Mouse (Mus musculus): ENCODE measurements around the gene Zyg11a. TPM values are rescaled to one million over a fixed set of nuclear protein-coding genes. Genes with fewer than 3 reads are reported as not detected.

Zyg11a gene
- polyA plus RNA-seq, 1 experiment from 2014 or later: not detected

- 89% methylated on average over 2 of the region's 2 CpGs for WGBS
- H3K9me3 ChIP-seq (ENCODE audit: control insufficient read depth, low read length): no peaks in the 10 kb centered on the region
- H3K4me2 ChIP-seq (ENCODE audit: low read length): no peak overlapping the region
- H3K4me3 ChIP-seq (replicated peaks; ENCODE audit: low read depth, low read length): no peak overlapping the region
- peaks cover 15% of the 10 kb centered on the region for H3K27me3 ChIP-seq (ENCODE audit: control insufficient read depth, insufficient read depth, low read length)
- no peak overlapping the region for H3K27ac ChIP-seq (replicated peaks; ENCODE audit: low read depth, low read length)
- H3K36me3 ChIP-seq (ENCODE audit: control insufficient read depth, insufficient read depth, low read length): no peaks in the 10 kb centered on the region
- no peak for ATAC-seq (ENCODE audit: low FRiP score, low TSS enrichment)
- DNase-seq: no peak
- H3K4me1 ChIP-seq (ENCODE audit: control insufficient read depth, insufficient read depth, low read length): no peaks in the 10 kb centered on the region
- no peak overlapping the region for H3K9ac ChIP-seq (replicated peaks; ENCODE audit: low read length)
Measured at GRCm38 (mm10) chr4:108213023-108213422, 4.8 kb downstream of the Zyg11a start.

GRCm38 (mm10) chr4:108204629-108205028 is 13.2 kb downstream of the Zyg11a start:
- Histone ChIP-seq H3K4me1 (ENCODE audit: control insufficient read depth, insufficient read depth, low read length) (no peaks in the 10 kb centered on the region), H3K4me2 (ENCODE audit: low read length) (no peak overlapping the region), H3K9me3 (ENCODE audit: control insufficient read depth, low read length) (no peaks in the 10 kb centered on the region), H3K9ac (replicated peaks; ENCODE audit: low read length) (no peak overlapping the region), H3K36me3 (ENCODE audit: control insufficient read depth, insufficient read depth, low read length) (no peaks in the 10 kb centered on the region), H3K27ac (replicated peaks; ENCODE audit: low read depth, low read length) (no peak overlapping the region), H3K27me3 (ENCODE audit: control insufficient read depth, insufficient read depth, low read length) (no peaks in the 10 kb centered on the region), H3K4me3 (replicated peaks; ENCODE audit: low read depth, low read length) (no peak overlapping the region)
- WGBS: 90% methylated on average over 6 of the region's 6 CpGs
- ATAC-seq (ENCODE audit: low FRiP score, low TSS enrichment) (no peak), DNase-seq (no peak)

GRCm38 (mm10) chr4:108199236-108199635 is 18.6 kb downstream of the Zyg11a start:
- H3K27ac ChIP-seq (replicated peaks; ENCODE audit: low read depth, low read length): no peak overlapping the region
- H3K36me3 ChIP-seq (ENCODE audit: control insufficient read depth, insufficient read depth, low read length): no peaks in the 10 kb centered on the region
- no peaks in the 10 kb centered on the region for H3K4me1 ChIP-seq (ENCODE audit: control insufficient read depth, insufficient read depth, low read length)
- no peaks in the 10 kb centered on the region for H3K9me3 ChIP-seq (ENCODE audit: control insufficient read depth, low read length)
- no peak overlapping the region for H3K4me2 ChIP-seq (ENCODE audit: low read length)
- DNase-seq (no peak), ATAC-seq (ENCODE audit: low FRiP score, low TSS enrichment) (no peak)
- no peak overlapping the region for H3K4me3 ChIP-seq (replicated peaks; ENCODE audit: low read depth, low read length)
- H3K9ac ChIP-seq (replicated peaks; ENCODE audit: low read length): no peak overlapping the region
- 77% methylated on average over 2 of the region's 2 CpGs for WGBS
- no peaks in the 10 kb centered on the region for H3K27me3 ChIP-seq (ENCODE audit: control insufficient read depth, insufficient read depth, low read length)

- no peak overlapping the region for H3K27ac ChIP-seq (replicated peaks; ENCODE audit: low read depth, low read length)
- DNase-seq: peak; percentile 4
- no peaks in the 10 kb centered on the region for H3K27me3 ChIP-seq (ENCODE audit: control insufficient read depth, insufficient read depth, low read length)
- 62% methylated on average over 6 of the region's 6 CpGs for WGBS
- H3K4me2 ChIP-seq (ENCODE audit: low read length): no peak overlapping the region
- ATAC-seq (ENCODE audit: low FRiP score, low TSS enrichment): no peak
- no peaks in the 10 kb centered on the region for H3K9me3 ChIP-seq (ENCODE audit: control insufficient read depth, low read length)
- no peaks in the 10 kb centered on the region for H3K36me3 ChIP-seq (ENCODE audit: control insufficient read depth, insufficient read depth, low read length)
- no peaks in the 10 kb centered on the region for H3K4me1 ChIP-seq (ENCODE audit: control insufficient read depth, insufficient read depth, low read length)
- no peak overlapping the region for H3K9ac ChIP-seq (replicated peaks; ENCODE audit: low read length)
- H3K4me3 ChIP-seq (replicated peaks; ENCODE audit: low read depth, low read length): no peak overlapping the region
Measured at GRCm38 (mm10) chr4:108196277-108196855, 21.5 kb downstream of the Zyg11a start.

- peak overlapping the region; percentile 27; the same call in 1 of the 2 replicates for H3K4me2 ChIP-seq (ENCODE audit: low read length)
Measured at GRCm38 (mm10) chr4:108192821-108193323, 25.0 kb downstream of the Zyg11a start.

GRCm38 (mm10) chr4:108182278-108182677 is 35.6 kb downstream of the Zyg11a start:
- ATAC-seq (ENCODE audit: low FRiP score, low TSS enrichment) (no peak), DNase-seq (no peak)
- H3K9ac ChIP-seq (replicated peaks; ENCODE audit: low read length): no peak overlapping the region
- H3K36me3 ChIP-seq (ENCODE audit: control insufficient read depth, insufficient read depth, low read length): no peaks in the 10 kb centered on the region
- WGBS: 28% methylated on average over 1 of the region's 1 CpGs
- no peaks in the 10 kb centered on the region for H3K9me3 ChIP-seq (ENCODE audit: control insufficient read depth, low read length)
- no peak overlapping the region for H3K27ac ChIP-seq (replicated peaks; ENCODE audit: low read depth, low read length)
- H3K27me3 ChIP-seq (ENCODE audit: control insufficient read depth, insufficient read depth, low read length): no peaks in the 10 kb centered on the region
- H3K4me1 ChIP-seq (ENCODE audit: control insufficient read depth, insufficient read depth, low read length): no peaks in the 10 kb centered on the region
- H3K4me2 ChIP-seq (ENCODE audit: low read length): no peak overlapping the region
- no peak overlapping the region for H3K4me3 ChIP-seq (replicated peaks; ENCODE audit: low read depth, low read length)

More at GRCm38 (mm10) chr4:108192821-108193323, 25.0 kb downstream of the Zyg11a start:
- 71% methylated on average over 2 of the region's 2 CpGs for WGBS
- DNase-seq (peak; percentile 5), ATAC-seq (ENCODE audit: low FRiP score, low TSS enrichment) (no peak)
- Histone ChIP-seq H3K36me3 (ENCODE audit: control insufficient read depth, insufficient read depth, low read length) (no peaks in the 10 kb centered on the region), H3K9ac (replicated peaks; ENCODE audit: low read length) (no peak overlapping the region), H3K9me3 (ENCODE audit: control insufficient read depth, low read length) (no peaks in the 10 kb centered on the region), H3K4me3 (replicated peaks; ENCODE audit: low read depth, low read length) (no peak overlapping the region), H3K27ac (replicated peaks; ENCODE audit: low read depth, low read length) (no peak overlapping the region), H3K27me3 (ENCODE audit: control insufficient read depth, insufficient read depth, low read length) (no peaks in the 10 kb centered on the region), H3K4me1 (ENCODE audit: control insufficient read depth, insufficient read depth, low read length) (no peaks in the 10 kb centered on the region)

- no peaks in the 10 kb centered on the region for H3K36me3 ChIP-seq (ENCODE audit: control insufficient read depth, insufficient read depth, low read length)
- H3K4me3 ChIP-seq (replicated peaks; ENCODE audit: low read depth, low read length): no peak overlapping the region
- H3K27ac ChIP-seq (replicated peaks; ENCODE audit: low read depth, low read length): no peak overlapping the region
- no peaks in the 10 kb centered on the region; the same call in 1 of the 2 replicates for H3K4me1 ChIP-seq (ENCODE audit: control insufficient read depth, insufficient read depth, low read length)
- H3K9ac ChIP-seq (replicated peaks; ENCODE audit: low read length): no peak overlapping the region
- H3K9me3 ChIP-seq (ENCODE audit: control insufficient read depth, low read length): no peaks in the 10 kb centered on the region
- H3K4me2 ChIP-seq (ENCODE audit: low read length): no peak overlapping the region
- DNase-seq (no peak), ATAC-seq (ENCODE audit: low FRiP score, low TSS enrichment) (no peak)
- H3K27me3 ChIP-seq (ENCODE audit: control insufficient read depth, insufficient read depth, low read length): peaks cover 5% of the 10 kb centered on the region; the same call in 1 of the 2 replicates
- WGBS: 84% methylated on average over 6 of the region's 6 CpGs
Measured at GRCm38 (mm10) chr4:108168056-108168455, 49.8 kb downstream of the Zyg11a start.

GRCm38 (mm10) chr4:108166874-108167273 is 51.0 kb downstream of the Zyg11a start:
- H3K27me3 ChIP-seq (ENCODE audit: control insufficient read depth, insufficient read depth, low read length): peaks cover 5% of the 10 kb centered on the region; the same call in 1 of the 2 replicates
- H3K36me3 ChIP-seq (ENCODE audit: control insufficient read depth, insufficient read depth, low read length): no peaks in the 10 kb centered on the region
- no peak for DNase-seq
- H3K9ac ChIP-seq (replicated peaks; ENCODE audit: low read length): no peak overlapping the region
- no peak overlapping the region for H3K4me2 ChIP-seq (ENCODE audit: low read length)
- H3K27ac ChIP-seq (replicated peaks; ENCODE audit: low read depth, low read length): no peak overlapping the region
- no peaks in the 10 kb centered on the region; the same call in 1 of the 2 replicates for H3K4me1 ChIP-seq (ENCODE audit: control insufficient read depth, insufficient read depth, low read length)
- no peak for ATAC-seq (ENCODE audit: low FRiP score, low TSS enrichment)
- no peak overlapping the region for H3K4me3 ChIP-seq (replicated peaks; ENCODE audit: low read depth, low read length)
- 89% methylated on average over 4 of the region's 4 CpGs for WGBS
- H3K9me3 ChIP-seq (ENCODE audit: control insufficient read depth, low read length): no peaks in the 10 kb centered on the region
